Mouse (Mus musculus): Measurements from ENCODE around the gene Ntsr1. TPM values are rescaled to one million over a fixed set of nuclear protein-coding genes. Genes with fewer than 3 reads are reported as not detected.

The Ntsr1 gene
- polyA plus RNA-seq (2016; fragmentation: Nextera tagmentation; extraction: Ambion mirVana): 0.15 and 0.29 TPM in 2 replicates

DNA sequence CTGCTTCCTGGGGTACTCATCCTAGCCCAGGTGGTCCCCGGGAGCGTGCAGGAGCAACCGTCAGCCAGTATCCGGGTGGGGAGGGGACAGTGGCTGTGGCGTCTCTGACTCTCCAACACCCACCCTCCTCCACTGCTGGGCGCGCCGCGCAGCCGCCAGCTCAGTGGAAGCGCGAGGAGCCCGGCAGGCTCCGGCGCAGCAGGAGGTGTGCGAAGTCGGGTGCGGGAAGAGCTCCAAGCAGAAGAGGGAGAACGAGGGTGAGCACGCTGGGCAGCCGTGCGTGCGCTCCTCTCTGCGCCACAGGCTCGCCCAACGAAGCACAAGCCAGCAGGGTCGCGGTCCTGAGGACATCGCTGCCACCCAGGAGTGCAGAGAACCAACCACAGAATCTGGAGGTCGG lies at the start of gene Ntsr1:
Gene Ntsr1 (plus strand): TSS at position 236 of the 400 bp plus-strand sequence.
- Histone ChIP-seq H3K4me2 (replicated peaks) (peak within 1 kb of the TSS; percentile 54), H3K27ac (replicated peaks) (no peak within 1 kb of the TSS), H3K9ac (replicated peaks) (peak within 1 kb of the TSS; percentile 43), H3K27me3 (peaks cover 96% of the 10 kb centered on the region), H3K36me3 (no peaks in the 10 kb centered on the region), H3K4me1 (peaks cover 30% of the 10 kb centered on the region), H3K4me3 (peak within 1 kb of the TSS; percentile 35), H3K9me3 (no peaks in the 10 kb centered on the region)
- ATAC-seq (ENCODE audit: low FRiP score, low read depth): no peak
- WGBS: 0% methylated on average over 30 of the region's 30 CpGs

DNA sequence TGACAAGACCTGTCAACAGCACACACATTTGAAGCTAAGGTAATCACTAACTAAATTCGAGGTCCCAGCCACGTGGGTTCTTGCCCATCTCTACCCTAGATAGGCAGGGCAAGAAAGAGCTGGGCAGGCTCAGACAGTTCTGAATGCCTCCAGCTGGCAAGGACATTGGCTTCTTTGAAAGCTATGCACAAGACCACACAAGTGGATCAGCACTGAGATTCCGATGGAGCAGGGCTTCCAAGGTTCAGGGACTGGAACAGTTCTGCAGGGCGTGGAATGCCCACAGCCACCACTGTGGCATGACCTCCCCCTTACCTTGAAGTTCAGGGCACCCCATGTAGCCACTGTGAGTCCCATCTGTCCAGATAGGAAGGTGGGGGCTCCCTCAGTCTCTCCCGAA lies 49.2 kb upstream of the Ntsr1 start:
- H3K9me3 ChIP-seq: no peaks in the 10 kb centered on the region
- no peaks in the 10 kb centered on the region; the same call in 1 of the 2 replicates for H3K4me1 ChIP-seq
- 84% methylated on average over 5 of the region's 5 CpGs for WGBS
- no peak overlapping the region for H3K27ac ChIP-seq (replicated peaks)
- no peaks in the 10 kb centered on the region for H3K36me3 ChIP-seq
- H3K4me3 ChIP-seq: no peak overlapping the region
- no peak overlapping the region for H3K9ac ChIP-seq (replicated peaks)
- peaks cover 49% of the 10 kb centered on the region for H3K27me3 ChIP-seq
- ATAC-seq (ENCODE audit: low FRiP score, low read depth): no peak
- no peak overlapping the region for H3K4me2 ChIP-seq (replicated peaks)

DNA sequence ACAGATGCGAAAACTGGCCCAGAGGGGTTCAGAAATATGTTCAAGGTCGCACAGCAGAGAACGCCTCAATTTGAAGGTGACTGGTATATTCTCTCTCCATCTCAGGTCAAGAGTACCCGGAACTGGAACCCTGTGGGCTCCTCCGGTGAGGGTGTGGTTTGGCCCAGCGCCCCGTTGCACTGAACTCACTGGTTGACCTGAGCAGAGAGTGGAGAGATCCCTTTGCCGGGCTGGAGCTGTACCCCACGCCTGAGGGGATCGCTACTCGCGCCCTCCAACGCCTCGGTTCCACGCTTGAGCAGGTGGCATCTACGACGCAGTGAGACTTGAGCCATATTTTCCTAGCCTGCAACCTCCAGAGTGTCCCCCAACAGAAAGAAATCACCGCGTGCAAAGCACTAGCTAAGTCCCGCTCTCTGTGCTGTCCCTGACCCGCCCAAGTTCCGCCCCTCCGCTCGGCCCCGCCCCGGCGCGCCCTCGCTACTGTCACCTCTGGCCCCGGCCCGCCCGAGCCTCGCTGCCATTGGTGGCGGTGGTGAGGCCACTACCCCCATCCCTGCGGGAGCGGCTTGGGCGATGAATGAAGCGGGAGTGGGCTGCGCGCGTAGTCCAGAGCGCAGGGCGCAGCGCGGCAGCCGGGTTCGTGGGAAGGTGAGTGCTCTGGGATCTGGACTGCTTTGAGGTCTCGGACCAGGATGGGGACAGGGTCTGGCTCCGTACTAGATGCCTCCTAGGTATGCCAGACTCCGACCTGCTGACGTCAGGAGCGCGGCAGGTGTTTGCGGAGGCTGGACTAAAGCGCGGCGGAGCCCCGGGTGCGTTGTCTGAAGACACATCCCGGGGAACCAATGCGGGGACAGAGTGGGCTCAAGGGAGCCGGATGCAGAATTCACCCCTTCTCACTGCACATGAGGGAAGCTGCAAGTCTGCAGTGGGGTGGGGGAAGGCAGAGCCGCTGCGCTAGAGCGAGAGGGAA lies 43.8 kb upstream of the Ntsr1 start, which contains the start of gene Slco4a1:
Gene Slco4a1 (plus strand): TSS at position 523 of the 976 bp plus-strand sequence.
- peaks cover 20% of the 10 kb centered on the region for H3K4me1 ChIP-seq
- peak within 1 kb of the TSS; percentile 80 for H3K4me2 ChIP-seq (replicated peaks)
- 2% methylated on average over 65 of the region's 65 CpGs for WGBS
- ATAC-seq (ENCODE audit: low FRiP score, low read depth): peak; percentile 93
- peaks cover 77% of the 10 kb centered on the region for H3K27me3 ChIP-seq
- no peaks in the 10 kb centered on the region for H3K36me3 ChIP-seq
- no peak within 1 kb of the TSS for H3K27ac ChIP-seq (replicated peaks)
- H3K9ac ChIP-seq (replicated peaks): peak within 1 kb of the TSS; percentile 37
- peak within 1 kb of the TSS; percentile 57 for H3K4me3 ChIP-seq
- H3K9me3 ChIP-seq: no peaks in the 10 kb centered on the region

DNA sequence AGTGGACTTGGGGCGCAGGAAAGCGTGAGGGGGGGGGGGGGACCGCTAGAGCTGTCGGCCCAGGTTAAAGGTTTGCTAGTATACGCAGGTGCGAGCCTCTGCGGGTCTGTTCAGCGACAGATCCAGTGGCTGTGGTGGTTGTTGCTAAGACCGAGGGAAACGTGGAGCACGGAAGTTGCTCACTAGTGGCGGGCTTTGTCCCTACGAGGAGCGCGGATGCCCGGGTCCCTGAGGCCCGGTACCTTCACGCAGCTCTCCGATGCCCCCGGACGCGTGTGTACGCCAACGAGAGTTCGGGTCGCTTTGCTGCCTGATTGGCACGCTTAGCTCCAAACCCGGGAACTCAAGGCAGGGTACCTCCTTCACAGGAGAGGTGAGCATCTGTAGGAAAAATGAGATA lies 43.1 kb upstream of the Ntsr1 start:
- peak; percentile 7; the same call in 1 of the 2 replicates for ATAC-seq (ENCODE audit: low FRiP score, low read depth)
- WGBS: 2% methylated on average over 26 of the region's 28 CpGs
- peaks cover 20% of the 10 kb centered on the region for H3K4me1 ChIP-seq
- peak overlapping the region; percentile 57 for H3K4me3 ChIP-seq
- H3K27ac ChIP-seq (replicated peaks): no peak overlapping the region
- H3K9me3 ChIP-seq: no peaks in the 10 kb centered on the region
- H3K36me3 ChIP-seq: no peaks in the 10 kb centered on the region
- peak overlapping the region; percentile 80 for H3K4me2 ChIP-seq (replicated peaks)
- H3K27me3 ChIP-seq: peaks cover 71% of the 10 kb centered on the region
- H3K9ac ChIP-seq (replicated peaks): peak overlapping the region; percentile 37

- Histone ChIP-seq H3K4me2 (replicated peaks) (peak overlapping the region; percentile 80; the same call in 1 of the 2 replicates), H3K36me3 (no peaks in the 10 kb centered on the region), H3K4me3 (no peak overlapping the region), H3K4me1 (peaks cover 20% of the 10 kb centered on the region), H3K9me3 (no peaks in the 10 kb centered on the region), H3K27ac (replicated peaks) (no peak overlapping the region), H3K27me3 (peaks cover 71% of the 10 kb centered on the region), H3K9ac (replicated peaks) (no peak overlapping the region)
- 32% methylated on average over 2 of the region's 2 CpGs for WGBS
- no peak for ATAC-seq (ENCODE audit: low FRiP score, low read depth)
Observed at GRCm38 (mm10) chr2:180457680-180458079, 42.1 kb upstream of the Ntsr1 start.

DNA sequence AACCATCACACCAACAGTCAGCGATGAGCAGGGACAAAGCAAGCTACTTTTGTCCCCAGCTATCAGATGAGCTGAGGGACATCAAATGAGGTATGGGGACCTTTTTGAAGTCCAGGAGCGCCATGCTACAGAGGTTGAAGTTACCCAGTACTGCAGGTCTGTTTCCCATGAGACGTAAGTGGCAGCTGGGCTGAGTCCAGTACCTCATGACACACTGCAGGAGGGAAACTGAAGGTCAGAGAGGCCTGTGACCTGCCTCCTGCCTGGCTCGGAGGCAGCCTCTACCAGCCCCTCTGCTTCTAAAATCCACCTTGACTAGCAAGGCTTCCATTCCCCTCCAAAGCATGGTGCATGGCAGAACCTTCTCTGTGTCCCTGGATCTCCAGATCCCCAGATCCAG lies 40.3 kb upstream of the Ntsr1 start:
- Histone ChIP-seq H3K27ac (replicated peaks) (no peak overlapping the region), H3K4me1 (peaks cover 20% of the 10 kb centered on the region), H3K27me3 (peaks cover 58% of the 10 kb centered on the region), H3K9me3 (no peaks in the 10 kb centered on the region), H3K4me2 (replicated peaks) (no peak overlapping the region), H3K4me3 (no peak overlapping the region), H3K36me3 (no peaks in the 10 kb centered on the region), H3K9ac (replicated peaks) (no peak overlapping the region)
- no peak for ATAC-seq (ENCODE audit: low FRiP score, low read depth)
- WGBS: 75% methylated on average over 4 of the region's 4 CpGs

- H3K9me3 ChIP-seq: no peaks in the 10 kb centered on the region
- WGBS: 50% methylated on average over 8 of the region's 8 CpGs
- no peak overlapping the region for H3K4me2 ChIP-seq (replicated peaks)
- H3K4me1 ChIP-seq: peaks cover 18% of the 10 kb centered on the region
- no peak overlapping the region for H3K9ac ChIP-seq (replicated peaks)
- no peaks in the 10 kb centered on the region for H3K36me3 ChIP-seq
- peaks cover 45% of the 10 kb centered on the region for H3K27me3 ChIP-seq
- H3K4me3 ChIP-seq: no peak overlapping the region
- H3K27ac ChIP-seq (replicated peaks): no peak overlapping the region
- ATAC-seq (ENCODE audit: low FRiP score, low read depth): no peak
Observed at GRCm38 (mm10) chr2:180460801-180461200, 39.0 kb upstream of the Ntsr1 start.

- Histone ChIP-seq H3K36me3 (no peaks in the 10 kb centered on the region), H3K9ac (replicated peaks) (no peak overlapping the region), H3K9me3 (no peaks in the 10 kb centered on the region), H3K4me1 (peaks cover 4% of the 10 kb centered on the region; the same call in 1 of the 2 replicates), H3K4me3 (no peak overlapping the region), H3K27me3 (peaks cover 27% of the 10 kb centered on the region), H3K27ac (replicated peaks) (no peak overlapping the region), H3K4me2 (replicated peaks) (no peak overlapping the region)
- 88% methylated on average over 8 of the region's 8 CpGs for WGBS
- no peak for ATAC-seq (ENCODE audit: low FRiP score, low read depth)
Observed at GRCm38 (mm10) chr2:180462593-180462992, 37.2 kb upstream of the Ntsr1 start.

- H3K27ac ChIP-seq (replicated peaks): no peak overlapping the region; the same call in 1 of the 2 replicates
- peaks cover 8% of the 10 kb centered on the region for H3K27me3 ChIP-seq
- ATAC-seq (ENCODE audit: low FRiP score, low read depth): peak; percentile 71
- no peak overlapping the region for H3K9ac ChIP-seq (replicated peaks)
- no peaks in the 10 kb centered on the region for H3K4me1 ChIP-seq
- no peak overlapping the region for H3K4me3 ChIP-seq
- no peaks in the 10 kb centered on the region for H3K36me3 ChIP-seq
- H3K4me2 ChIP-seq (replicated peaks): no peak overlapping the region
- H3K9me3 ChIP-seq: no peaks in the 10 kb centered on the region
- 62% methylated on average over 7 of the region's 7 CpGs for WGBS
Observed at GRCm38 (mm10) chr2:180466505-180466904, 33.3 kb upstream of the Ntsr1 start.

DNA sequence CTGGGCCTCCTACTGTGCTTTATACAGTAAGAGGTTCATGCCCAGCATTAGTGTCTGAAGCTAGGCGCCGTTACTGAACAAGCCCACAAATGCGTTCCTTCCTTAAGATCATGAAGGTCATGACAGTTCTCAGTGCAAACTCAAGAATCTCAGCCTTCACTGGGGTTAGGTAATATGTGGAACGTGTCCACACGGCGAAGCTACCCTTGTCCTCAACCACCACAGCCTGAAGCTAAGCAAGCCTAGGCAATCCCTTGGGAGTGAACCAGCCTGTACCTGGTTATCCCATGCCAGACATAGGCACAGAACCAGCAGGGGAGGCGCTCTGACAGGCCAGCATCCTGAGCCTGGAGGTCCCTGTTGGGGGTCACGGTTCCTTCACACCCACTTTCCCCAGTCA lies 30.9 kb upstream of the Ntsr1 start:
- H3K27me3 ChIP-seq: peaks cover 24% of the 10 kb centered on the region
- H3K4me3 ChIP-seq: no peak overlapping the region
- no peaks in the 10 kb centered on the region for H3K9me3 ChIP-seq
- no peaks in the 10 kb centered on the region for H3K36me3 ChIP-seq
- H3K4me2 ChIP-seq (replicated peaks): no peak overlapping the region
- no peak overlapping the region for H3K27ac ChIP-seq (replicated peaks)
- WGBS: 93% methylated on average over 8 of the region's 8 CpGs
- no peak for ATAC-seq (ENCODE audit: low FRiP score, low read depth)
- no peak overlapping the region for H3K9ac ChIP-seq (replicated peaks)
- no peaks in the 10 kb centered on the region for H3K4me1 ChIP-seq

GRCm38 (mm10) chr2:180469768-180470167 lies 30.0 kb upstream of the Ntsr1 start:
- no peak overlapping the region for H3K4me3 ChIP-seq
- H3K36me3 ChIP-seq: no peaks in the 10 kb centered on the region
- ATAC-seq (ENCODE audit: low FRiP score, low read depth): no peak
- H3K4me1 ChIP-seq: no peaks in the 10 kb centered on the region
- no peak overlapping the region for H3K9ac ChIP-seq (replicated peaks)
- no peak overlapping the region for H3K4me2 ChIP-seq (replicated peaks)
- no peaks in the 10 kb centered on the region for H3K9me3 ChIP-seq
- no peak overlapping the region for H3K27ac ChIP-seq (replicated peaks)
- peaks cover 30% of the 10 kb centered on the region for H3K27me3 ChIP-seq
- 69% methylated on average over 9 of the region's 9 CpGs for WGBS
